Mouse (Mus musculus): ENCODE data around the gene Ggcx.
"Not testable (repeated sequence)": the region's sequence is repeated elsewhere in the genome, so short reads cannot be mapped to it uniquely, and the experiment has no call there.

Gene Ggcx

GRCm38 (mm10) chr6:72462550-72463257 lies 48.6 kb downstream of the Ggcx start:
- DNase-seq (ENCODE audit: low spot score in 2 of 2): not testable (repeated sequence)

- no peak for DNase-seq (ENCODE audit: low spot score in 2 of 2)
These were observed 51.5 kb downstream of the Ggcx start for GRCm38 (mm10) chr6:72465361-72466157.

- no peak for DNase-seq (ENCODE audit: low spot score in 2 of 2)
These were observed 52.1 kb downstream of the Ggcx start for GRCm38 (mm10) chr6:72466171-72466570.

GRCm38 (mm10) chr6:72473264-72474041 lies 59.3 kb downstream of the Ggcx start:
- DNase-seq (ENCODE audit: low spot score in 2 of 2): no peak

- DNase-seq (ENCODE audit: low spot score in 2 of 2): no peak
These were observed 61.3 kb downstream of the Ggcx start for GRCm38 (mm10) chr6:72475221-72475985.

GRCm38 (mm10) chr6:72476836-72477235 lies 62.7 kb downstream of the Ggcx start:
- no peak for DNase-seq (ENCODE audit: low spot score in 2 of 2)

- no peak for DNase-seq (ENCODE audit: low spot score in 2 of 2)
These were observed 63.5 kb downstream of the Ggcx start for GRCm38 (mm10) chr6:72477621-72478020.

GRCm38 (mm10) chr6:72478691-72479090 lies 64.6 kb downstream of the Ggcx start:
- not testable (repeated sequence) for DNase-seq (ENCODE audit: low spot score in 2 of 2)

- DNase-seq (ENCODE audit: low spot score in 2 of 2): no peak
These were observed 65.7 kb downstream of the Ggcx start for GRCm38 (mm10) chr6:72479645-72480421.

GRCm38 (mm10) chr6:72480422-72480702 lies 66.3 kb downstream of the Ggcx start:
- no peak for DNase-seq (ENCODE audit: low spot score in 2 of 2)

Measured in frontal cortex, postnatal 14 days (tissue).